Mouse (Mus musculus) CH12.LX (cell line): ENCODE results near the gene Gm20547. TPM values are rescaled to one million over a fixed set of nuclear protein-coding genes. Genes with fewer than 3 reads are reported as not detected.

Experiments used
- DNase-seq: peaks from one replicate; pipeline ENCODE4 v3.0.0-alpha.2; 2013; ENCODE audit errors: extremely low read depth
- H3K27ac ChIP-seq: 2 replicates; pipeline ENCODE4 v1.5.1; 2012; ENCODE audit warnings: low read depth, mild to moderate bottlenecking, control low read depth, moderate library complexity; ENCODE audit not compliant: insufficient read depth
- H3K27me3 ChIP-seq: replicated peaks from 2 replicates; pipeline ENCODE3; 2012; ENCODE audit warnings: inconsistent platforms
- H3K36me3 ChIP-seq, 2 experiments: replicated peaks in 1 of 2; 2 replicates each; pipeline versions ENCODE3 to v1.6.1; 2012; ENCODE audit warnings: inconsistent platforms in 1 of 2, low read length in 1 of 2, mild to moderate bottlenecking in 1 of 2, mixed read lengths in 1 of 2, moderate library complexity in 1 of 2; ENCODE audit not compliant: control insufficient read depth in 1 of 2, insufficient read depth in 1 of 2
- H3K4me1 ChIP-seq, 2 experiments: 2 replicates each; pipeline ENCODE4 v1.6.1; 2012; ENCODE audit warnings: inconsistent platforms in 1 of 2, moderate library complexity in 1 of 2; ENCODE audit not compliant: insufficient read depth in 2 of 2, control insufficient read depth in 1 of 2
- H3K4me2 ChIP-seq: 2 replicates; pipeline ENCODE4 v1.6.1; 2012; ENCODE audit warnings: low read depth, mild to moderate bottlenecking, control low read depth; ENCODE audit not compliant: poor library complexity, insufficient read depth, severe bottlenecking
- H3K4me3 ChIP-seq, 3 experiments: fragments of 150-350 bp in 1 of 3; sonication (generic) in 1 of 3; replicated peaks in 1 of 3; 2 replicates each; pipeline versions ENCODE3 to v1.5.1; 2011 to 2012; ENCODE audit warnings: low read depth in 2 of 3, low read length in 2 of 3, mild to moderate bottlenecking in 2 of 3, moderate library complexity in 2 of 3, control low read depth in 1 of 3, improper control_type of control experiment in 1 of 3, inconsistent platforms in 1 of 3, mixed read lengths in 1 of 3; ENCODE audit not compliant: poor library complexity in 1 of 3
- H3K79me2 ChIP-seq: replicated peaks from 2 replicates; pipeline ENCODE4 v1.6.1; 2012; ENCODE audit warnings: mild to moderate bottlenecking, moderate library complexity; ENCODE audit not compliant: control insufficient read depth, poor library complexity, insufficient read depth, severe bottlenecking; ENCODE audit errors: extremely low read depth
- H3K9ac ChIP-seq: 2 replicates; pipeline ENCODE4 v1.6.1; 2012; ENCODE audit warnings: low read depth, mild to moderate bottlenecking, control low read depth, moderate library complexity; ENCODE audit not compliant: insufficient read depth
- H3K9me3 ChIP-seq: replicated peaks from 2 replicates; pipeline ENCODE3; 2012; ENCODE audit warnings: low read length, inconsistent platforms, mixed read lengths
- BHLHE40 ChIP-seq: IDR thresholded peaks from 2 replicates; pipeline ENCODE4 v1.6.1; 2011; ENCODE audit warnings: mild to moderate bottlenecking, low read depth, low read length, improper control_type of control experiment
- CHD1 ChIP-seq: IDR thresholded peaks from 2 replicates; pipeline ENCODE4 v1.6.1; 2012; ENCODE audit warnings: low read depth, low read length, improper control_type of control experiment, inconsistent platforms
- E2F4 ChIP-seq: IDR thresholded peaks from 2 replicates; pipeline ENCODE4 v1.6.1; 2011; ENCODE audit warnings: low read depth, low read length, improper control_type of control experiment; ENCODE audit not compliant: insufficient replicate concordance
- ELF1 ChIP-seq: IDR thresholded peaks from 2 replicates; pipeline ENCODE4 v1.6.1; 2014; ENCODE audit warnings: low read depth, mild to moderate bottlenecking, inconsistent platforms, low read length, improper control_type of control experiment
- EP300 ChIP-seq: IDR thresholded peaks from 2 replicates; pipeline ENCODE4 v1.6.1; 2011; ENCODE audit warnings: low read length, improper control_type of control experiment
- ETS1 ChIP-seq: conservative IDR thresholded peaks from 2 replicates; pipeline ENCODE4 v1.6.1; 2012; ENCODE audit warnings: low read depth, mild to moderate bottlenecking, inconsistent platforms, low read length, improper control_type of control experiment, moderate library complexity
- HCFC1 ChIP-seq: IDR thresholded peaks from 2 replicates; pipeline ENCODE4 v1.6.1; 2012; ENCODE audit warnings: low read depth, mild to moderate bottlenecking, inconsistent platforms, low read length, improper control_type of control experiment
- IRF4 ChIP-seq: IDR thresholded peaks from 2 replicates; pipeline ENCODE4 v1.6.1; 2014; ENCODE audit warnings: low read depth, mild to moderate bottlenecking, inconsistent platforms, low read length, improper control_type of control experiment
- JUN ChIP-seq: IDR thresholded peaks from 2 replicates; pipeline ENCODE4 v1.6.1; 2011; ENCODE audit warnings: low read depth, mild to moderate bottlenecking, low read length, improper control_type of control experiment, moderate library complexity; ENCODE audit not compliant: insufficient read depth
- MAX ChIP-seq: IDR thresholded peaks from 2 replicates; pipeline ENCODE4 v1.6.1; 2011; ENCODE audit warnings: low read length, improper control_type of control experiment
- MAZ ChIP-seq: IDR thresholded peaks from 2 replicates; pipeline ENCODE4 v1.6.1; 2012; ENCODE audit warnings: low read depth, mild to moderate bottlenecking, inconsistent platforms, low read length, improper control_type of control experiment, moderate library complexity
- MEF2A ChIP-seq: IDR thresholded peaks from 2 replicates; pipeline ENCODE4 v1.6.1; 2014; ENCODE audit warnings: low read depth, mild to moderate bottlenecking, inconsistent platforms, low read length, improper control_type of control experiment, borderline replicate concordance
- MXI1 ChIP-seq: IDR thresholded peaks from 2 replicates; pipeline ENCODE4 v1.6.1; 2011; ENCODE audit warnings: mild to moderate bottlenecking, low read depth, low read length, improper control_type of control experiment
- MYC ChIP-seq: IDR thresholded peaks from 2 replicates; pipeline ENCODE4 v1.6.1; 2011; ENCODE audit warnings: low read depth, mild to moderate bottlenecking, improper control_type of control experiment, low read length
- NELFE ChIP-seq: IDR thresholded peaks from 2 replicates; pipeline ENCODE4 v1.6.1; 2011; ENCODE audit warnings: low read depth, low read length, improper control_type of control experiment
- POLR2A ChIP-seq: IDR thresholded peaks from 2 replicates; pipeline ENCODE4 v1.6.1; 2011; ENCODE audit warnings: low read depth, mild to moderate bottlenecking, improper control_type of control experiment, low read length
- RAD21 ChIP-seq: IDR thresholded peaks from 2 replicates; pipeline ENCODE4 v1.6.1; 2011; ENCODE audit warnings: low read depth, mild to moderate bottlenecking, low read length, improper control_type of control experiment, moderate library complexity
- RCOR1 ChIP-seq: conservative IDR thresholded peaks from 2 replicates; pipeline ENCODE4 v1.6.1; 2012; ENCODE audit warnings: low read depth, mild to moderate bottlenecking, inconsistent platforms, low read length, improper control_type of control experiment
- SIN3A ChIP-seq: IDR thresholded peaks from 2 replicates; pipeline ENCODE4 v1.6.1; 2012; ENCODE audit warnings: low read length, improper control_type of control experiment, inconsistent platforms
- TBP ChIP-seq: conservative IDR thresholded peaks from 2 replicates; pipeline ENCODE4 v1.6.1; 2011; ENCODE audit warnings: low read depth, low read length, improper control_type of control experiment
- TCF12 ChIP-seq: IDR thresholded peaks from 2 replicates; pipeline ENCODE4 v1.6.1; 2014; ENCODE audit warnings: low read depth, mild to moderate bottlenecking, inconsistent platforms, low read length, improper control_type of control experiment
- USF1 ChIP-seq: IDR thresholded peaks from 2 replicates; pipeline ENCODE4 v1.6.1; 2014; ENCODE audit warnings: low read depth, mild to moderate bottlenecking, inconsistent platforms, low read length, improper control_type of control experiment
- USF2 ChIP-seq: conservative IDR thresholded peaks from 2 replicates; pipeline ENCODE4 v1.6.1; 2011; ENCODE audit warnings: low read depth, low read length, improper control_type of control experiment
- ZC3H11A ChIP-seq: IDR thresholded peaks from 2 replicates; pipeline ENCODE4 v1.6.1; 2012; ENCODE audit warnings: low read depth, mild to moderate bottlenecking, inconsistent platforms, low read length, improper control_type of control experiment
- dilution Hi-C: fragments of 300-500 bp; cut with MboI; formaldehyde crosslinking; loops from 2 replicates; pipeline ENCODE4 v1.14.3; 2020; ENCODE audit warnings: low sequenced_read_pairs; ENCODE audit not compliant: extremely low pct_unique_long_range_greater_than_20kb, extremely low pct_ligation_motif_present
- in situ Hi-C: fragments of 300-500 bp; cut with MboI; formaldehyde crosslinking; loops from 3 replicates; pipeline ENCODE4 v1.14.3; 2019; ENCODE audit warnings: low sequenced_read_pairs, low pct_ligation_motif_present, low pct_unique_long_range_greater_than_20kb, mixed read lengths
- polyA plus RNA-seq: library from polyadenylated mRNA; unstranded; fragments of >175 nt; gene quantifications from 2 replicates; pipeline ENCODE4 v1.2.1, GENCODE M21; 2012; ENCODE audit warnings: low read depth; ENCODE audit not compliant: insufficient read length
- total RNA-seq, 2 experiments: library from RNA; depleted of rRNA; stranded (reverse); fragments of 300-350 nt in 1 of 2; fragments of >200 nt in 1 of 2; gene quantifications; 2 replicates each; pipeline ENCODE4 v1.2.3; 2012 to 2014

Gm20547 gene
- total and polyA plus RNA-seq, 3 experiments, result not detected

DNA sequence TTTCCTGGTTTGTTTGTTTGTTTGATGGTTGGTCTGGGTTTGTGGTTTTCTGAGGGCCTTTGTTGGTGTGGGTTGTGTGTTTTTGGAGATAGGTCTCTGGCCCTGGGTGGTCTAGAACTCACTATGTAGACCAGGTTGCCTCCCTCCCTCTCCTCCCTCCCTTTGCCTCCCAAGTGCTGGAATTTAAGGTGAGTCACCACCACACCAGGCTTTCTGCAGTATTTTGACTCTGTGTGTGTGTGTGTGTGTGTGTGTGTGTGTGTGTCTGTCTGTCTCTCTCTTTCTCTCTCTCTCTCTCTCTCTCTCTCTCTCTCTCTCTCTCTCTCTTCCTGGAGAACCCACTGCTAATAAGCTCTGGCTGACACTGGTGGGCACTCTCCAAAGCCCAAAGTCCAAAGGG is 676 bp downstream of the Gm20547 start:
- Histone ChIP-seq H3K36me3 (no peaks in the 10 kb centered on the region), H3K4me2 (no peak overlapping the region), H3K4me3 (no peak overlapping the region), H3K9me3 (no peaks in the 10 kb centered on the region), H3K27me3 (no peaks in the 10 kb centered on the region), H3K79me2 (no peaks in the 10 kb centered on the region), H3K9ac (no peak overlapping the region), H3K4me1 (peaks cover 11 to 33% of the 10 kb centered on the region in 2 experiments), H3K27ac (no peak overlapping the region)
- dilution Hi-C loops (no loop called here), in situ Hi-C loops (no loop called here)
- no peak for DNase-seq
- TF ChIP-seq MXI1 (no peak), CHD1 (no peak), ZC3H11A (no peak), EP300 (no peak), USF2 (no peak), NELFE (no peak), RAD21 (no peak), MAX (no peak), POLR2A (no peak), MEF2A (no peak), HCFC1 (no peak), TCF12 (no peak), MYC (no peak), ELF1 (no peak), BHLHE40 (no peak)

DNA sequence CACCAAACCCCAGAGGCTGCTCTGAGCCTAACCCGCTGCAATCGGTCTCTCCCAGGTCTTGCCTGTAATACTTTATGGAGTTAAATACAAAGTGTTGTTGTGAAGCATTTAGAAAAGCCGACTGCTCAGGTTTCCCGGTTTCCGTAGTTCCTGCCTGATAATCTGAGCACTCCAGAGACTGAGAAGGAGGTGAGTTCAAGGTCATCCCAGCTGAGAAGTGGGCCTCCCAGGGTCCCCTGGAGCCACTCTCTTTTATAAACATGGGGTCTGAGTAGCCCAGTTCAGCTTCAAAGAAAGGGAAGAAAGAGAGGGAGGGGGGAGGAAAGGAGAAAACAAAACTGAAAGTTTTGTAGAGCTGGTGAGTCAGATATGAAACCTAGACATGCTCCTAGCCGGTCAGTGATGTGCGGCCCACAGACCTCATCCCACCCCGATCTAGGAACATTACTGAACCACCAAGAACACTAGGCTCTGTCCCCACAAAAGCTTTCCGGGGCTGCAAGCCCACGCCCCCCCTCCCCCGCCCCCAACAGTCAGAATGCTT is 2.4 kb downstream of the Gm20547 start, which contains the start of gene Zbtb12:
Gene Zbtb12, plus strand, starts transcription at position 148 of the 544 bp plus-strand sequence.
- DNase-seq, result peak; percentile 49
- TF ChIP-seq POLR2A (peak; percentile 38; the same call in 1 of the 2 replicates), USF1 (no peak), CHD1 (peak; percentile 71; the same call in 1 of the 2 replicates), JUN (peak; percentile 18; the same call in 1 of the 2 replicates), NELFE (no peak), IRF4 (peak; percentile 89), ETS1 (peak; percentile 75), MAZ (peak; percentile 97), SIN3A (0 out of 2 replicates have a peak, but pooled peaks have one; percentile 45), BHLHE40 (no peak), MXI1 (0 out of 2 replicates have a peak, but pooled peaks have one; percentile 29), EP300 (peak; percentile 42; the same call in 1 of the 2 replicates), TBP (0 out of 2 replicates have a peak, but pooled peaks have one; percentile 56), MYC (peak; percentile 52), E2F4 (no peak), RCOR1 (peak; percentile 29; the same call in 1 of the 2 replicates)
- no peaks in the 10 kb centered on the region for H3K9me3 ChIP-seq
- H3K27ac ChIP-seq, result peak within 1 kb of the TSS; percentile 37
- in situ Hi-C loops (no loop called here), dilution Hi-C loops (no loop called here)
- peak within 1 kb of the TSS; percentile 52 for H3K9ac ChIP-seq
- peak within 1 kb of the TSS in 2 of 3 experiments; percentile 18 to 37 for H3K4me3 ChIP-seq
- H3K4me1 ChIP-seq, result peaks cover 11 to 33% of the 10 kb centered on the region in 2 experiments
- H3K36me3 ChIP-seq, result no peaks in the 10 kb centered on the region
- peak within 1 kb of the TSS; percentile 82 for H3K4me2 ChIP-seq
- H3K79me2 ChIP-seq, result no peaks in the 10 kb centered on the region
- H3K27me3 ChIP-seq, result no peaks in the 10 kb centered on the region
